Mouse (Mus musculus): ENCODE data around the gene Mup17.
"Not testable (repeated sequence)": the region's sequence is repeated elsewhere in the genome, so short reads cannot be mapped to it uniquely, and the experiment has no call there.

The Mup17 gene

GRCm38 (mm10) chr4:61595771-61596170, at the start of gene Mup17:
Mup17 (minus strand) TSS chr4:61595871.
- DNase-seq (ENCODE audit: low spot score), result not testable (repeated sequence)

- DNase-seq (ENCODE audit: low spot score), result not testable (repeated sequence)
Observed at GRCm38 (mm10) chr4:61571561-61571960, 24.1 kb downstream of the Mup17 start.

- DNase-seq (ENCODE audit: low spot score), result not testable (repeated sequence)
Observed at GRCm38 (mm10) chr4:61555887-61556286, 39.8 kb downstream of the Mup17 start.

Data from testis, postnatal 14 days (tissue).